Mouse (Mus musculus) testis, adult 2 months (tissue): ENCODE results near the gene Prdm2.

Experiments
- CTCF ChIP-seq: fragments of 200-500 bp; IDR thresholded peaks from 2 replicates; pipeline ENCODE4 v1.5.1; 2012; ENCODE audit warnings: low read depth, mild to moderate bottlenecking, inconsistent platforms, low read length, moderate library complexity; ENCODE audit not compliant: control insufficient read depth, insufficient read depth, insufficient replicate concordance
- POLR2A ChIP-seq: fragments of 200-500 bp; IDR thresholded peaks from 2 replicates; pipeline ENCODE4 v1.6.1; 2012; ENCODE audit warnings: low read depth, mild to moderate bottlenecking, inconsistent platforms, low read length, moderate library complexity; ENCODE audit not compliant: control insufficient read depth

- TF ChIP-seq POLR2A: no peak
- TF ChIP-seq CTCF: no peak
Observed at GRCm38 (mm10) chr4:143147666-143148065, 65.1 kb downstream of the Prdm2 start.
